Mouse (Mus musculus) cerebellum, postnatal 25 days (tissue): ENCODE measurements at regions not wholly inside any gene's neighbourhood (a gene's known extent, or its start where the extent isn't known, plus 50 kb on each side); places are given as distances from the start of the nearest gene placed in this dataset.

ENCODE experiments used
- DNase-seq, 2 experiments: peaks; one replicate each; pipeline ENCODE4 v3.0.0; 2021; ENCODE audit warnings: mixed read lengths in 2 of 2

- no peak for DNase-seq
These were observed 563.3 kb downstream of the Trim52 start for GRCm38 (mm10) chr14:106669281-106669680.

- DNase-seq, result no peak
These were observed 572.0 kb downstream of the Trim52 start for GRCm38 (mm10) chr14:106677970-106678369.

- no peak for DNase-seq
These were observed 575.2 kb downstream of the Trim52 start for GRCm38 (mm10) chr14:106681193-106681592.

- DNase-seq, result no peak
These were observed 581.4 kb downstream of the Trim52 start for GRCm38 (mm10) chr14:106687361-106687760.

- DNase-seq, result no peak
These were observed 608.0 kb downstream of the Trim52 start for GRCm38 (mm10) chr14:106714020-106714419.

- DNase-seq, result no peak
These were observed 627.8 kb downstream of the Trim52 start for GRCm38 (mm10) chr14:106733825-106734224.

GRCm38 (mm10) chr14:106740857-106741256, 634.9 kb downstream of the Trim52 start:
- DNase-seq, result no peak

- no peak for DNase-seq
These were observed 654.2 kb downstream of the Trim52 start for GRCm38 (mm10) chr14:106760150-106760549.

- DNase-seq, result no peak
These were observed 657.1 kb downstream of the Trim52 start for GRCm38 (mm10) chr14:106763089-106763605.

- peak in 1 of 2 experiments; percentile 28 for DNase-seq
These were observed 660.0 kb downstream of the Trim52 start for GRCm38 (mm10) chr14:106765884-106766467.
